Comparison of ENCODE assay signal across 14 mouse cellular contexts in genomic region chr4:95133815-95134214, GRCm38 (mm10).
DNase-seq lines count a peak whose midpoint lies in the region; ATAC-seq and TF ChIP-seq lines count a peak whose summit lies in the region.
"Had no signal": no experiment of that assay in that cellular context is flagged by ENCODE, and none has a peak within 500 bp of the region (broad histone marks: within the 10 kb centered on the region; RNA-seq: fewer than 3 reads in every experiment).

No protein-coding gene starts in this region.

- no peak overlapping the region for H3K9ac ChIP-seq in hindbrain, postnatal 0 days (replicated peaks; ENCODE audit: low read length)
- H3K9ac ChIP-seq in hindbrain, embryonic 11.5 days (ENCODE audit: low read depth, low read length), result no peak overlapping the region
- H3K9ac ChIP-seq: liver, embryonic 14.5 days had no signal

- H3K27me3 ChIP-seq in hindbrain, postnatal 0 days (ENCODE audit: insufficient read depth, low read length), result no peaks in the 10 kb centered on the region
- H3K27me3 ChIP-seq in hindbrain, embryonic 11.5 days (ENCODE audit: control insufficient read depth, insufficient read depth, low read length), result peaks cover 2% of the 10 kb centered on the region; the same call in 1 of the 2 replicates
- no peaks in the 10 kb centered on the region for H3K27me3 ChIP-seq in kidney, adult 2 months (replicated peaks; ENCODE audit: control insufficient read depth, insufficient read depth, low read length)

- peaks cover 6% of the 10 kb centered on the region; the same call in 1 of the 2 replicates for H3K4me1 ChIP-seq in hindbrain, postnatal 0 days (ENCODE audit: insufficient read depth, low read length)
- H3K4me1 ChIP-seq in hindbrain, embryonic 11.5 days (replicated peaks; ENCODE audit: control insufficient read depth, insufficient read depth, low read length), result no peaks in the 10 kb centered on the region
- peaks cover 6% of the 10 kb centered on the region for H3K4me1 ChIP-seq in kidney, adult 2 months (ENCODE audit: control insufficient read depth, insufficient read depth, low read length)

- TF ChIP-seq CTCF in hindbrain, postnatal 0 days (IDR thresholded peaks at IDR 0.05; ENCODE audit: low read depth), result no peak
- TF ChIP-seq CTCF in kidney, adult 2 months (conservative IDR thresholded peaks at IDR 0.05; ENCODE audit: insufficient read depth, insufficient read length, low read depth, low read length), result no peak

- peak; percentile 25 for DNase-seq in hindbrain, postnatal 0 days (ENCODE audit: low spot score)
- DNase-seq in hindbrain, embryonic 11.5 days (ENCODE audit: low spot score), result no peak
- DNase-seq in Muller cell, postnatal 12 days (ENCODE audit: inconsistent ontology term), result peak; percentile 36
- peak; percentile 64 for DNase-seq in kidney, adult 2 months
- DNase-seq in large intestine, adult 2 months (ENCODE audit: low read depth, low spot score), result peak; percentile 66
- DNase-seq in layer of hippocampus, adult 8-10 months (ENCODE audit: low spot score in 2 of 2), result no peak
- no peak for DNase-seq in left cerebral cortex, adult 11 months (ENCODE audit: low spot score)
- DNase-seq: heart, postnatal 4 days; spleen, adult 18-20 months; thymus, adult 2 months had no signal

- H3K27ac ChIP-seq in hindbrain, postnatal 0 days, result no peak overlapping the region
- no peak overlapping the region for H3K27ac ChIP-seq in hindbrain, embryonic 11.5 days (ENCODE audit: low read depth, low read length)
- no peak overlapping the region for H3K27ac ChIP-seq in kidney, adult 2 months (ENCODE audit: insufficient read depth, low read depth, low read length)
- H3K27ac ChIP-seq: liver, embryonic 14.5 days had no signal

- H3K36me3 ChIP-seq in hindbrain, postnatal 0 days (ENCODE audit: insufficient read depth, low read length), result no peaks in the 10 kb centered on the region
- H3K36me3 ChIP-seq in hindbrain, embryonic 11.5 days (ENCODE audit: control insufficient read depth, insufficient read depth, low read length), result no peaks in the 10 kb centered on the region
- H3K36me3 ChIP-seq in kidney, adult 2 months (ENCODE audit: control insufficient read depth, insufficient read depth, low read length), result no peaks in the 10 kb centered on the region

- 25% methylated on average over 3 of the region's 3 CpGs for WGBS in hindbrain, postnatal 0 days
- 30% methylated on average over 3 of the region's 3 CpGs for WGBS in hindbrain, embryonic 11.5 days
- WGBS in kidney, adult 2 months, result 31% methylated on average over 3 of the region's 3 CpGs
- 19% methylated on average over 3 of the region's 3 CpGs for WGBS in large intestine, adult 2 months

- no peaks in the 10 kb centered on the region for H3K9me3 ChIP-seq in hindbrain, postnatal 0 days (ENCODE audit: low read length)
- H3K9me3 ChIP-seq in hindbrain, embryonic 11.5 days (ENCODE audit: control insufficient read depth, low read length), result no peaks in the 10 kb centered on the region

- ATAC-seq in hindbrain, postnatal 0 days, result no peak
- no peak for ATAC-seq in hindbrain, embryonic 11.5 days (ENCODE audit: low FRiP score)
- ATAC-seq in inflammation-experienced regulatory T-cells, adult 6 months, result no peak

- no peak for TF ChIP-seq POLR2A in kidney, adult 2 months (IDR thresholded peaks at IDR 0.05; ENCODE audit: low read depth, low read length)

- no peak overlapping the region for H3K4me2 ChIP-seq in hindbrain, postnatal 0 days (ENCODE audit: low read depth, low read length)
- no peak overlapping the region for H3K4me2 ChIP-seq in hindbrain, embryonic 11.5 days (replicated peaks; ENCODE audit: low read depth, low read length)
- H3K4me2 ChIP-seq: midbrain, embryonic 11.5 days had no signal

- H3K4me3 ChIP-seq in hindbrain, postnatal 0 days (ENCODE audit: low read length), result no peak overlapping the region
- no peak overlapping the region for H3K4me3 ChIP-seq in hindbrain, embryonic 11.5 days (ENCODE audit: low read depth, low read length)
- no peak overlapping the region for H3K4me3 ChIP-seq in kidney, adult 2 months (ENCODE audit: insufficient read depth, low read depth, low read length)
- H3K4me3 ChIP-seq: erythroblast, embryonic 14.5 days had no signal

Comparison
In these comparisons a context has a peak if more than half of its experiments do, and no peak if none do; other contexts are left out.
1. DNase-seq: peak in hindbrain, postnatal 0 days (single experiment), Muller cell, postnatal 12 days (single experiment), kidney, adult 2 months (single experiment) and large intestine, adult 2 months (single experiment); none in hindbrain, embryonic 11.5 days (single experiment), layer of hippocampus, adult 8-10 months (0 of 2) and left cerebral cortex, adult 11 months (single experiment).